Mouse (Mus musculus) left cerebral cortex, adult 18-20 months (tissue): ENCODE measurements around the gene Schip1. TPM values are rescaled to one million over a fixed set of nuclear protein-coding genes. Genes with fewer than 3 reads are reported as not detected.

Experiments
- DNase-seq, 2 experiments: peaks; one replicate each; pipeline ENCODE4 v3.0.0; 2021 to 2022; ENCODE audit warnings: low spot score in 2 of 2, mixed read lengths in 1 of 2
- total RNA-seq, 2 experiments: library from RNA; stranded (reverse); gene quantifications; 2 replicates each; pipeline ENCODE4 v1.2.3; 2021

The Schip1 gene
- total RNA-seq, 2 experiments from 2014 or later: 250 to 294 TPM

- no peak for DNase-seq
Measured at GRCm38 (mm10) chr3:68642935-68643334, 578.3 kb downstream of the Schip1 start.

GRCm38 (mm10) chr3:68646387-68647130 is 582.0 kb downstream of the Schip1 start:
- peak in 1 of 2 experiments; percentile 44 for DNase-seq

- DNase-seq: no peak
Measured at GRCm38 (mm10) chr3:68647282-68647681, 582.7 kb downstream of the Schip1 start.

DNA sequence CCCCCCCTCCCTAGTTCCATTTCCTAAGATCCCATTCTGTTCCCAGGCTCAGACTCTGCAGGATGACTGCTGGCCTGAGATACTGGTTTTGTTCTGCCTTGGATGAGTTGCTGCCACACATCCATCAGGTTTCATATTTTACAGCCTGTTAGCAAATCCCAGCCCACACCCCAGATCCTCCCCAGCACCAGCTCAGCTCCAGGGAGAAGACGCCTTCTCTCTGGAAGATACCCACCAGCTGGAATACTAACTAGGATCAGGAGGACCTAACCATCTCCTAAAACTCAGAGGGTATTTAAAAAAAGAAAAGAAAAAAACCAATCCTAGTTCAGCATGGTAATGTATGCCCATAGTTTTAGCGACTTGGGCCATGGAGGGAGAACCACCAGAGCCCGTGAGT is 585.6 kb downstream of the Schip1 start:
- DNase-seq: peak in 1 of 2 experiments; percentile 38

DNA sequence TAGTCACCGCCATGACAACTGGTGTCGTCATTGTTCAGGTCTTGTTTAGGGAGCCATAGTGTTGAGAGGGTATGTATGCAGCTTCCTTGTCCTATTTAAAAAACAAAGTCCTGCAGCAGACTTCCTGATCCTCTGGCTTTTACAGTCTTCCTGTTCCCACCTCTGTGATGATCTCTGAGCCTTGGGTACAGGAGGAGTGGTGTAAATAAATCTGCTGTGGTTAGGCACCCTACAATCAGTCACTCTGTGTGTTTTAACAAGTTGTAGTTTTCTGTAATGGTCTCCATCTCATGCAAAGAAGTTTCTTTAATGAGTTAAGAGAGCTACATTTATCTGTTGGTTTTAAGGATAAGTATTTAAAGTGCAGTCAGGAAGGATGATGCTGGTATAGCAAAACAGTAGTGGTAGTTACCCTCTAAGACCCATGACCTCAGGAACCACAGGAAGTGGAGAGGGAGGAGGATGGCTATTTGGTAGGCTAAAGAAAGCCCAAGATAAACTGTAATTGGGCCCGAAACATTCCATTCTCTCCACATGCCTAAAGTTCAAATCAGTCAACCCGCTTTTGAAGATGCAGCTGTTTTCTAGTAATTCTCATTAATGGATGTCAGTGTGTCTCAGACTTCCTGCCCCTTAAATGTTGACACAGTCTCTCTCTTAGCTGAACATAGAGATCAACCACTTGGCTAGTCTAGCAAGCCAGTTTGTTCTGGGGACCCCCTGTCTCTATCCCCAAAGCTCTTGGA is 592.2 kb downstream of the Schip1 start:
- DNase-seq: no peak

GRCm38 (mm10) chr3:68657589-68658245 is 593.1 kb downstream of the Schip1 start:
- DNase-seq: no peak

- no peak for DNase-seq
Measured at GRCm38 (mm10) chr3:68659996-68660395, 595.4 kb downstream of the Schip1 start.

DNA sequence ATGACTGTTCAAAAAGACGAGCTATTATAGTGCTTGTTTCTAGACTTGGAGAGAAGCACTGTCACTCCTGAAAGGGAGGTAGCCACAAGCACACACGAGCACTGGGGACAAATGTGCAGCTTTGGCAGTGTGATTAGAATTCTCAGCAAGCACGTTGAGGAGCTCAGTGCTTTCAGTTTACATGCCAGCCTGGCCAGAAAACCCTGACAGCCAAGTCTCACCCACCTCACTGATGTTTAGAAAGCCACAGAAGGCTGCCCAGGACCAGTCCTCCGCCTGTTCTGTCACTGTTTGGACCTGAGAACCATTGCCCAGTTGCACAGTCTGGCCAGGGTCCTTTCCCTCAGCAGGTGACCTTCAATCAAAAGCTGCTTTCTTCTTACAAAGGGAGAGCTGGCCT is 595.9 kb downstream of the Schip1 start:
- peak in 1 of 2 experiments; percentile 24 for DNase-seq

- no peak for DNase-seq
Measured at GRCm38 (mm10) chr3:68662386-68662785, 597.8 kb downstream of the Schip1 start.

DNA sequence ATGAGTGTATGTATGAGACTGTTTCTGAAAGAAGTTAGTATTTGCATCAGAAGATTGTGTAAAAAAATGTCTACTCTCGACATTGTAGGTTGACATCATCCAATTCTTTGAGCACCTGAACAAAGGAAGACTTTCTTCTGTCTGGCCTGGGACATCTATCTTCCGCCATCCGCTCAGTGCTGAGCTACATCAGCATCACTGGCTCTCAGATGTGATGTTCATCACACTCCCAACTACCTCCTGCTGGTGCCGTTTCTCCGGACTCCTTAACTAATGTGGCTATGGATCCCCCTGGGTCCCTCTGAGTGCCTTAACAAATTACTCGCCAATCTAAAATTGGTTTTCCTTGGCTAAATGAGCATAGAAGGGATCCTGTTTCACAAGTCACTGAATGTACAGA is 599.7 kb downstream of the Schip1 start:
- no peak for DNase-seq

- no peak for DNase-seq
Measured at GRCm38 (mm10) chr3:68666377-68666776, 601.8 kb downstream of the Schip1 start.

GRCm38 (mm10) chr3:68667852-68668251 is 603.2 kb downstream of the Schip1 start:
- no peak for DNase-seq

GRCm38 (mm10) chr3:68669418-68669974 is 604.9 kb downstream of the Schip1 start:
- no peak for DNase-seq

DNA sequence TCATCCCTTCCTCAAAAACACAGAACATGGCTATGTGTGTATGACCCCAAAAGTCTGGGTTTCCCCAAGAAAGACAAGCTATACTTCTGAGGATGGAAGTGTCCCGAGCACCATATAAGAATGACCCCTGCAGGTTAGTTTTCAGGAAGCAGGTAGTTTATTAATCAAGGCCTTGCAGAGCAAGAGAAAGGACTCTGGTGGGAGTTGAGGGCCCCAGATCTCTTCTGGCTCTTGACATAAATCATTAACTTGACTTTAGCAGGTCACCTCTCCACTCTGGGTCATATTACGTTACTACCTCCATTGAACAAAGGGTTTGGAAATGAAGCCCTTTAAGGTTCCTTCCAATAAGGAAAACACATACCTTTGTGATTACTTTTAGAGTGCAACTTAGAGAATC is 610.1 kb downstream of the Schip1 start:
- DNase-seq: no peak

- DNase-seq: peak in 1 of 2 experiments; percentile 45
Measured at GRCm38 (mm10) chr3:68675216-68675835, 610.7 kb downstream of the Schip1 start.

Other genes with a start within 250 kb of the Schip1 start
- 1 to 10 TPM; 1.9 to 3.1 TPM for gene Iqcj, start 172.6 kb upstream of the Schip1 start, total RNA-seq
- 10 to 100 TPM; 10.2 to 15.2 TPM for gene Iqschfp, start 172.6 kb upstream of the Schip1 start, total RNA-seq